Mouse (Mus musculus) neural tube, embryonic 14.5 days (tissue): ENCODE results near the gene Sh3bp4. TPM values are rescaled to one million over a fixed set of nuclear protein-coding genes. Genes with fewer than 3 reads are reported as not detected.

Experiments used
- ATAC-seq: fragments of 200-750 bp; cut with Nextera tagmentation; 2 replicates; pipeline ENCODE4 v1.8.0; 2017; ENCODE audit warnings: low read depth, mild to moderate bottlenecking, moderate TSS enrichment, moderate library complexity
- H3K27ac ChIP-seq: fragments of 300-500 bp; sonication (generic); 2 replicates; pipeline ENCODE4 v1.5.1; 2014; ENCODE audit warnings: low read depth, mild to moderate bottlenecking, control low read depth, low read length, moderate library complexity, mixed read lengths
- H3K27me3 ChIP-seq: fragments of 300-500 bp; sonication (generic); 2 replicates; pipeline ENCODE4 v1.6.1; 2014; ENCODE audit warnings: low read length; ENCODE audit not compliant: control insufficient read depth, insufficient read depth
- H3K36me3 ChIP-seq: fragments of 300-500 bp; sonication (generic); 2 replicates; pipeline ENCODE4 v1.6.1; 2014; ENCODE audit warnings: low read length, mixed read lengths; ENCODE audit not compliant: control insufficient read depth, insufficient read depth
- H3K4me1 ChIP-seq: fragments of 300-500 bp; sonication (generic); 2 replicates; pipeline ENCODE4 v1.6.1; 2014; ENCODE audit warnings: low read length; ENCODE audit not compliant: control insufficient read depth, insufficient read depth
- H3K4me2 ChIP-seq: fragments of 300-500 bp; sonication (generic); 2 replicates; pipeline ENCODE4 v1.6.1; 2014; ENCODE audit warnings: mild to moderate bottlenecking, low read depth, low read length, control low read depth
- H3K4me3 ChIP-seq: fragments of 300-500 bp; sonication (generic); 2 replicates; pipeline ENCODE4 v1.5.1; 2014; ENCODE audit warnings: low read depth, low read length, control low read depth, mixed read lengths
- H3K9ac ChIP-seq: fragments of 300-500 bp; sonication (generic); replicated peaks from 2 replicates; pipeline ENCODE4 v1.6.1; 2014; ENCODE audit warnings: low read depth, mild to moderate bottlenecking, control low read depth, low read length, mixed read lengths
- H3K9me3 ChIP-seq: fragments of 300-500 bp; sonication (generic); 2 replicates; pipeline ENCODE4 v1.6.1; 2016; ENCODE audit warnings: low read length; ENCODE audit not compliant: control insufficient read depth
- WGBS: fragments of 180-500 bp; shearing (Covaris S2); extraction: QIAGEN DNeasy Blood & Tissue Kit; methylation state at CpG from one replicate; pipeline ENCODE4 v1.1.7; 2014; 5-methylcytosine and 5-hydroxymethylcytosine counted together
- polyA plus RNA-seq: library from polyadenylated mRNA; unstranded; fragments of >200 nt; fragmentation: Nextera tagmentation; extraction: Ambion mirVana; gene quantifications from 2 replicates; pipeline ENCODE4 v1.2.1, GENCODE M21; 2014

The Sh3bp4 gene
- polyA plus RNA-seq, 1 experiment from 2014 or later = 12.4 TPM

DNA sequence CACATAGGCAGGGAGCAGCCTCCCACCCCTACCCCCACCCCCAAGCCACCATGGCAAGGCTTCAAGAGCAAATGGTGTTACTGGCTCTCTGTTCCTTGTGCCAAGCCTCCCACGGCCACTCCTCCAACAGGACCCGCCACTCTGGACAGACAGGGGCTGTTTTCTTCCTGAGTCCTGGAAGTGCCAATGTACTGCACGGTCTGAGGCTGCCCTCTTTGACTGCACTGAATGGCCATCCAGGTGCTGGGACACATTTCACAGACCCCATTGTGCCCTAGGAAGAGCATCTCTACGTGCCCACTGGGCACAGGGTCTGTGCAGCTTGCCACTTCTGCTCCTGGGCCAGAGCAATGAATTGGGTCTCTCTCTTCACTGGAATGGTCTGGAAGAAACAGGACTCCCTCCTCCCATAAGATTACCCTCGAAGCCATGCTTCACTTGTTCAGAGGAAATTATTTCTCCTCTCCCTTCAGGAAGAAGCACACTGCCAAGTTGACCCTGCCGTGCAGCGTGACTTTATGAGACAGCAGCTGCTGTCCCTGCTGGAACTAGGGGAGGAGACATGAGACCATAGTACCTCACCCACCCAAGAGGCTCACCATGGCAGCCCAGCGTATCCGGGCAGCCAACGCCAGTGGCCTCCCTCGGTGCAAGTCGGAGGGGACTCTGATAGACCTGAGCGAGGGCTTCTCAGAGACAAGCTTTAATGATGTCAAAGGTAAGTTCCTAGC, 67.0 kb downstream of the Sh3bp4 start:
- peak; percentile 50; the same call in 1 of the 2 replicates for ATAC-seq
- 68% methylated on average over 13 of the region's 13 CpGs for WGBS
- H3K9me3 ChIP-seq = no peaks in the 10 kb centered on the region

DNA sequence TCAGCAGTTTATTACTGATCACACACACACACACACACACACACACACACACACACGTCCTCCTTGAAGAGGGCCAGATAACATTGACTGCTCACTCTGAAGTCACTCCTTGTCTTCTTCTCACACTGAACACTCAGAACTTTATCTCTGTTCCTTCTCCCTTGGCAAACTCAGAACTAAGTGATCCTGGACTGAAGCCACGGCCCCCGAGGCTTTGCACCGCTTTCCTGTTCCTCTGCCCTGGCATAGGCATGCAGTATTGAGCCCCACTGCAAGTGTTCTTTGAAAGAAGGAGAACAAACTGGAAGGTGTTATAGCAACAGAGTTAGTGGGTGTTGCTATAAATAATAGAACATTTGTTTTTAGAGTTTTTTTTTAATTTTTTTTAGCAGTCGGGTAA, 68.1 kb downstream of the Sh3bp4 start:
- Histone ChIP-seq H3K27ac (no peak overlapping the region), H3K9me3 (no peaks in the 10 kb centered on the region), H3K4me2 (no peak overlapping the region), H3K4me3 (no peak overlapping the region), H3K27me3 (no peaks in the 10 kb centered on the region), H3K36me3 (no peaks in the 10 kb centered on the region; the same call in 1 of the 2 replicates), H3K9ac (no peak overlapping the region), H3K4me1 (peaks cover 20% of the 10 kb centered on the region)
- WGBS = 77% methylated on average over 5 of the region's 5 CpGs
- no peak for ATAC-seq

More for the DNA sequence above, 67.0 kb downstream of the Sh3bp4 start:
- Histone ChIP-seq H3K4me3 (no peak overlapping the region), H3K27ac (0 out of 2 replicates have a peak overlapping the region, but pooled peaks have one; percentile 29), H3K27me3 (no peaks in the 10 kb centered on the region), H3K4me2 (no peak overlapping the region), H3K36me3 (no peaks in the 10 kb centered on the region), H3K9ac (no peak overlapping the region), H3K4me1 (peaks cover 20% of the 10 kb centered on the region)

DNA sequence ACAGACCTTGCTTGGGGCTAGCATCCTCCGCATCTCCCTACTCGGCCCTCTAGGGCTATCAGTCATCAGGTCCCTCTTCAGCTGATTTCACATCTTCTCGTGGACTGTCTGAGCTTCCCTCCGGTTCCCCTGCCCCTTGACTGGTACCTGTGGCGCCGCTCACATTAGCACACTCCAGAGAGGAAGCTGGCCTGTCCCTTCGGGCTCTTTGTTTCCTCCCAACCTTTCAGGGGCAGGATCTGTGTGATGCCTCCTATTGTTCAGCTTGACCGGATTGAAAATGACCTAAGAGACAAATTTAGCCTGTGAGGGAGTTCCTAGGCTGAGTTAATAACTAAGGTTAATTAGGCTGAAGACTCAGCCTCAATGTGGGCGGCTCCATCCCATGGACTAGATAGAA, 69.9 kb downstream of the Sh3bp4 start:
- Histone ChIP-seq H3K36me3 (peaks cover 15% of the 10 kb centered on the region; the same call in 1 of the 2 replicates), H3K9ac (no peak overlapping the region), H3K9me3 (no peaks in the 10 kb centered on the region), H3K27ac (no peak overlapping the region), H3K4me1 (peaks cover 20% of the 10 kb centered on the region), H3K4me2 (no peak overlapping the region), H3K4me3 (no peak overlapping the region), H3K27me3 (no peaks in the 10 kb centered on the region)
- WGBS = 91% methylated on average over 9 of the region's 9 CpGs
- no peak for ATAC-seq

DNA sequence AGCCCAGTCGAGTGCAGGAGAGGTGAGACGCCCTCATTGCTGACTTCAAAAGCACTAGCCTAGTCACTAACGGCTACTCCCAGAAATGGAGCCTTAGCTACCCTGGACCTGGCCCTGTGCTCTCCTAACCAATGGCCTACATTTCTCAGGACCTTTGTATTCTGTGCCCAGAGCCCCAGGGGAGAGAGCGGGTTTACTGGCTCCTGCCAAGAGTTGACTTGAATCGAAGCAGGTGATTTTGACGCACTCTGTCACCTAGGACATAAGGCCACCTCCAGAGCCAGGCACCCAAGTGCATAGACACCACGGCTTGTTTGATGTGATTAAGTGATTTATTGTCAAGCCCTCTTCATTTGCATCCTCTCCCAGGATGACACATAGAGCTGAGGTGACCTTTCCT, 80.9 kb downstream of the Sh3bp4 start:
- 81% methylated on average over 7 of the region's 7 CpGs for WGBS
- Histone ChIP-seq H3K9ac (no peak overlapping the region), H3K4me2 (no peak overlapping the region), H3K27ac (no peak overlapping the region), H3K4me1 (no peaks in the 10 kb centered on the region), H3K27me3 (no peaks in the 10 kb centered on the region), H3K9me3 (no peaks in the 10 kb centered on the region), H3K4me3 (no peak overlapping the region), H3K36me3 (peaks cover 13% of the 10 kb centered on the region; the same call in 1 of the 2 replicates)
- ATAC-seq = no peak

DNA sequence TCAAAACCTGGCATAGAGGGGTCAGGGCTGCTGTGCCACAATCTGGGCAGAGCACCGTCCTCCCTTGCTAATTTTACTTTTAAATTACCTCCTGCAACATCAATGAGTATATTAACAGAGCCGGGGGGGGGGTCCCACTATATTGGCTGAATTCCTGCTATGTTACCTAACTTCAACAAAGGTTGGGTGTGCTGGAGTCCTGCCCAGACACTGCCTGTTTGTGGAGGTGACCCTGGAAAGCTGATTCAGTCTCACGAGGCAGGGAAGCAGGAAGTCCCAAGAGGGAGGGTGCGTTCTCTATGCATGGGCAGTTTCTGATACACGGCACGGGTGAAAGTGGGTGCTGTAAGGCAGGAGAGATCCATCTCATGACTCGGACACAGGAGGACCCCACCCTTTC, 82.4 kb downstream of the Sh3bp4 start:
- Histone ChIP-seq H3K36me3 (peaks cover 11% of the 10 kb centered on the region; the same call in 1 of the 2 replicates), H3K27me3 (no peaks in the 10 kb centered on the region)
- no peak for ATAC-seq

DNA sequence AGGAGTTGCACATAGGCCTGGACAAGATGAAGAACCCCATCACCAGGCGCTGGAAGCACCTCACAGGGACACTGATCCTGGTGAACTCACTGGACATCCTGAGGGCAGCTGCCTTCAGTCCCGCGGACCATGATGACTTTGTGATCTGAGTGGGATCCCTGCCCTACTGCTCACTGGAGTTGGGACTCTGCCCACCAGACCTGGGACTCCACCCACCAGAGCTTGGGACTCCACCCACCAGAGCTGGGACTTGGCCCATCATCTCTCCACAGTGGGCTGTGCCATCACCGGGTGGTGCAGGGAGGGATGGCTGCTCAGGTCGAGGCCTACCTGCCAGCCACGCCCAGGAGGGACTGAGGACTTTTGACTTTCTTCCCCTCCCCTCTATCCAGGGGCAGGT, 83.0 kb downstream of the Sh3bp4 start:
- no peaks in the 10 kb centered on the region for H3K27me3 ChIP-seq
- no peak overlapping the region for H3K4me2 ChIP-seq
- ATAC-seq = no peak
- H3K36me3 ChIP-seq = peaks cover 11% of the 10 kb centered on the region; the same call in 1 of the 2 replicates
- 91% methylated on average over 6 of the region's 6 CpGs for WGBS
- no peak overlapping the region for H3K27ac ChIP-seq
- no peak overlapping the region for H3K9ac ChIP-seq
- no peaks in the 10 kb centered on the region for H3K9me3 ChIP-seq
- no peaks in the 10 kb centered on the region for H3K4me1 ChIP-seq
- no peak overlapping the region for H3K4me3 ChIP-seq

More for the DNA sequence above, 82.4 kb downstream of the Sh3bp4 start:
- Histone ChIP-seq H3K9me3 (no peaks in the 10 kb centered on the region), H3K4me1 (no peaks in the 10 kb centered on the region), H3K27ac (no peak overlapping the region), H3K4me3 (no peak overlapping the region), H3K4me2 (no peak overlapping the region), H3K9ac (no peak overlapping the region)
- 71% methylated on average over 7 of the region's 7 CpGs for WGBS

DNA sequence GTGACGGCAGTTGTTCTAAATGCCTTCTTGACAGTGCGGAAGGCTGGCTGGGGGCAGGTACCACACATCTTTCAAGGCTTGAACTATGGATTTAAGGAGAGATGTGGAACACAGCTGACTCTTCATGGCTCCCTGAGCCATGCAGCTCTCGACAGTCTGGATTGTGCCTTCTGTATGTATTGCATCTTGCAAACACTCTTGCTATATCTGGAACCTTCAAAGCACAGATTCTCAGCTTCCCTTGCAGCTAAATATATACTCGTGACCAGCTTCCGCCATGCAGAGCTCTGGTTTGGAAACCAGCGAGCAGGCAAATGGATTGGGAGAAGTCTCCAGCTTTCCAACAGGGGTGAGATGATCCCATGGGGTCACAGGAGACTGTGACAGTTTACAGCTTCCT, 93.3 kb downstream of the Sh3bp4 start:
- H3K27me3 ChIP-seq = no peaks in the 10 kb centered on the region
- H3K4me1 ChIP-seq = no peaks in the 10 kb centered on the region
- no peak overlapping the region for H3K4me3 ChIP-seq
- no peaks in the 10 kb centered on the region for H3K9me3 ChIP-seq
- H3K27ac ChIP-seq = no peak overlapping the region
- H3K36me3 ChIP-seq = no peaks in the 10 kb centered on the region
- no peak overlapping the region for H3K4me2 ChIP-seq
- H3K9ac ChIP-seq = no peak overlapping the region
- no peak for ATAC-seq
- 92% methylated on average over 6 of the region's 6 CpGs for WGBS

DNA sequence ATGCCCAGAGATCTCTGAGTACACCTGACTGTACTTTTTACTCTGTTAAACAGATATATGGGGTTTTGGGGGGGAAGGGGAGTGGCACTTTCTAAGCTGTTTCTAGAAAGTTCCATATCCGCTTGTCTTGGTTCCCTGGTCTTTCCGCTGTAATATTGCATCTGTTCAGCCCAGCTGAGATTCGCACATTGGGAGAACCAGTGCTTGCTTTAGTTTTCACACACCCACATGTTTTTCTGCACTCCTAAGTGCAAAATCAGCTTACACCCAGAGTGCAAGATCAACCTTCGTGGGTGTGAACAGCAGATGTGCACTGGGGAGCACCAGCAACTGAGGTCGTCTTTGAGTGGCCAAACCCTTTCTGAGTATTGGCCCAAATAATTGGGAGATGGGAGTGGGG, 94.1 kb downstream of the Sh3bp4 start:
- Histone ChIP-seq H3K4me2 (no peak overlapping the region), H3K9ac (no peak overlapping the region), H3K27me3 (no peaks in the 10 kb centered on the region), H3K4me3 (no peak overlapping the region), H3K4me1 (no peaks in the 10 kb centered on the region), H3K36me3 (no peaks in the 10 kb centered on the region), H3K9me3 (no peaks in the 10 kb centered on the region), H3K27ac (no peak overlapping the region)
- ATAC-seq = no peak
- 92% methylated on average over 5 of the region's 5 CpGs for whole genome bisulfite sequencing

DNA sequence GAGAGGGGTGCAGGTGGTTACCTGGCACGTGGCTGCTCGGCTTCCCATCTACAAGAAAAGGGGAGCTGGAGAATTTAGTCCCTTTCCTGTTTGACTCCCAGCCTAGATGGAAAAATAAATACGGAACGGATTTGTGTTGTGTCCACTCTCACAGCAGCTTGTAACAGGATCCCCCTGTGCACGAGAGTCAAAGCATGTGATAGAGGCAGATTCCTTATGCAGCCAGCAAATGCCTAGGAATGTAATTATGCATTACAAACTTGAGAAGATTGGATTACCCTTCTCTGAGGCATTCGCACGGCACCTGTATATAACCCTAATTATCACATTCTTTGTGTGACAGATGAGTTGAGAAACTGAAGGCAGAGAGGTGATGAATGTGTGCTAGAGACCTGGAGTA, 94.5 kb downstream of the Sh3bp4 start:
- no peaks in the 10 kb centered on the region for H3K27me3 ChIP-seq
- no peaks in the 10 kb centered on the region for H3K36me3 ChIP-seq
- H3K4me3 ChIP-seq = no peak overlapping the region
- no peaks in the 10 kb centered on the region for H3K9me3 ChIP-seq
- H3K4me1 ChIP-seq = no peaks in the 10 kb centered on the region
- WGBS = 63% methylated on average over 7 of the region's 7 CpGs
- ATAC-seq = no peak
- H3K4me2 ChIP-seq = no peak overlapping the region
- H3K9ac ChIP-seq = no peak overlapping the region
- H3K27ac ChIP-seq = no peak overlapping the region
